Mouse (Mus musculus) midbrain, embryonic 16.5 days (tissue): ENCODE data around the gene Olfr15. TPM values are rescaled to one million over a fixed set of nuclear protein-coding genes. Genes with fewer than 3 reads are reported as not detected.
"Not testable (repeated sequence)": the region's sequence is repeated elsewhere in the genome, so short reads cannot be mapped to it uniquely, and the experiment has no call there.

Source experiments
- ATAC-seq: fragments of 200-750 bp; cut with Nextera tagmentation; 2 replicates; pipeline ENCODE4 v1.8.0; 2017; ENCODE audit warnings: moderate TSS enrichment
- H3K27ac ChIP-seq: fragments of 300-500 bp; sonication (generic); 2 replicates; pipeline ENCODE4 v1.5.1; 2014; ENCODE audit warnings: mild to moderate bottlenecking, low read length, mixed read lengths
- H3K27me3 ChIP-seq: fragments of 300-500 bp; sonication (generic); 2 replicates; pipeline ENCODE4 v1.6.1; 2014; ENCODE audit warnings: low read depth, low read length, mixed read lengths; ENCODE audit not compliant: control insufficient read depth, insufficient read depth
- H3K36me3 ChIP-seq: fragments of 300-500 bp; sonication (generic); 2 replicates; pipeline ENCODE4 v1.6.1; 2014; ENCODE audit warnings: mild to moderate bottlenecking, low read length, moderate library complexity, mixed read lengths; ENCODE audit not compliant: control insufficient read depth, insufficient read depth
- H3K4me1 ChIP-seq: fragments of 300-500 bp; sonication (generic); 2 replicates; pipeline ENCODE4 v1.6.1; 2014; ENCODE audit warnings: mild to moderate bottlenecking, low read length, mixed read lengths; ENCODE audit not compliant: control insufficient read depth, insufficient read depth
- H3K4me2 ChIP-seq: fragments of 300-500 bp; sonication (generic); 2 replicates; pipeline ENCODE4 v1.6.1; 2014; ENCODE audit warnings: mild to moderate bottlenecking, low read length, mixed read lengths
- H3K4me3 ChIP-seq: fragments of 300-500 bp; sonication (generic); 2 replicates; pipeline ENCODE4 v1.5.1; 2014; ENCODE audit warnings: low read depth, mild to moderate bottlenecking, low read length, moderate library complexity, mixed read lengths
- H3K9ac ChIP-seq: fragments of 300-500 bp; sonication (generic); 2 replicates; pipeline ENCODE4 v1.6.1; 2014; ENCODE audit warnings: low read depth, low read length, mixed read lengths
- H3K9me3 ChIP-seq: fragments of 300-500 bp; sonication (generic); replicated peaks from 2 replicates; pipeline ENCODE4 v1.6.1; 2014; ENCODE audit warnings: mild to moderate bottlenecking, low read length, mixed read lengths; ENCODE audit not compliant: control insufficient read depth, poor library complexity, severe bottlenecking
- WGBS: fragments of 180-500 bp; shearing (Covaris S2); extraction: QIAGEN DNeasy Blood & Tissue Kit; methylation state at CpG from one replicate; pipeline ENCODE4 v1.1.7; 2014; 5-methylcytosine and 5-hydroxymethylcytosine counted together
- polyA plus RNA-seq: library from polyadenylated mRNA; unstranded; fragments of >200 nt; fragmentation: Nextera tagmentation; extraction: Ambion mirVana; gene quantifications from 2 replicates; pipeline ENCODE4 v1.2.1, GENCODE M21; 2015

The Olfr15 gene
- polyA plus RNA-seq, result not detected in 2 replicates

DNA sequence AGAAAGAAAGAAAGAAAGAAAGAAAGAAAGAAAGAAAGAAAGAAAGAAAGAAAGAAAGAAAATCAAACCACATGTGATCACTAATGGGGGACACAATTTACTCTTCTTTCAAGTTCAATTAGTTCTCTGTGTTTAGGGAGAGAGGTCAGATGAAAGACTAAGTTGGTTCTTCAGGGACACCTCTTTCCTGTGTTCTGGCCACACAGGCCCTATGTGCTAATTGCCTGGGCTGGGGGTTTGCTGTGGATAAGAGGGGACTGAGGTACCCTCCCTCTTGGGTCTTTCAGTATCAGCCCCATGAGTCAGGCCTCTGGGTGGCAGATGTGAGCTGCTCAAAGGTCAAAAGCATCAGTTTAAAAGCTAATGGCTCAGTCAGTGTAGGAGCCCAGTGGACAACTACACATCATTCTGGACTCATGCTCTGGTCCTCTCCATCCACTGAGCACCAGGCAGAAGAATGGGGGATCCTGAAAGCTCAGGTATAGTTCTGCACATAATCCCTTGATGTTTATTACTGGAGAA lies at the start of gene Olfr15:
Olfr15 (plus strand) TSS at position 291 of the 522 bp plus-strand sequence.
- Histone ChIP-seq H3K36me3 (no peaks in the 10 kb centered on the region), H3K4me3 (no peak within 1 kb of the TSS), H3K27ac (no peak within 1 kb of the TSS), H3K4me1 (no peaks in the 10 kb centered on the region), H3K27me3 (no peaks in the 10 kb centered on the region), H3K9me3 (no peaks in the 10 kb centered on the region; the same call in 1 of the 2 replicates), H3K4me2 (no peak within 1 kb of the TSS), H3K9ac (no peak within 1 kb of the TSS)
- no peak for ATAC-seq

DNA sequence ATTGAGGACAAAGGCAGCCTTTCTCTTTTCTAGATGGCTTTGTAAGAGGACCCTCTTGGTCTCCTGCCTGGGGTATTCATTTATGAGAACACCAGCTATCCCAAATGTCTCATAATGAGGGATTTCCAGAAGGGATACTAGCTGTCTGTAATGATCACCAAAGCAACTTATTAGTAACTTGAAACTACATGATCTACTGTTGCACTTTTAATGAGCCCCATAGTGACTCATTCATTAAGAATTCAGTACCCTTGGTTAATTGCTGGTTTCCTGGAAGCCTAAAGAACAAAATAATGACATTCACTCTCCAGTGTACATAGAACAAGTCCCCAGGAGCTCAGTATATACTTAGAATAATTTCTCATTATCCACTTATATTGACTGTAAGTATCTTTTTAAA lies 49.4 kb upstream of the Olfr15 start:
- H3K27ac ChIP-seq, result no peak overlapping the region
- ATAC-seq, result no peak
- H3K27me3 ChIP-seq, result no peaks in the 10 kb centered on the region
- H3K9ac ChIP-seq, result no peak overlapping the region
- H3K4me1 ChIP-seq, result no peaks in the 10 kb centered on the region
- H3K9me3 ChIP-seq, result no peaks in the 10 kb centered on the region
- no peak overlapping the region for H3K4me2 ChIP-seq
- H3K36me3 ChIP-seq, result no peaks in the 10 kb centered on the region
- H3K4me3 ChIP-seq, result no peak overlapping the region

DNA sequence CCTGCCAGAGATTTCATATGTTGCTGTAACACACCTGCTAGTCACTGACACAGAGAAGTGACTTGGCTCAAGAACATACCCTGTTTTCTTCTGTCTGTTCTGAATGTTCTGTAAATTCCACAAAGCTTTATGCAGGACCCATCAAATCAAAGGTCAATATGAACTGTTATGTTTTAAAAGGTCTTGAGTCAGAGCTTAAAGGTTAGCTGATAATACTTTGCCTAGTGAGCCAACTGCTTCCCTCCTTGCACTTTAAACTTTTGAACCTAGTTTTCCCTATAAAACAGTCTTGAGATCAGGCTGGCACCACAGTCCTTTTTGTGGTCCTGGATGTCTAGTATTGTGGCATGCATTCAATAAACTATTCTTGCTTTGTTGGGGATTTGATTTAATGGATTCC lies 42.3 kb upstream of the Olfr15 start:
- no peak overlapping the region for H3K4me2 ChIP-seq
- no peak overlapping the region for H3K27ac ChIP-seq
- H3K27me3 ChIP-seq, result no peaks in the 10 kb centered on the region
- no peak overlapping the region for H3K9ac ChIP-seq
- H3K9me3 ChIP-seq, result no peaks in the 10 kb centered on the region
- no peaks in the 10 kb centered on the region for H3K4me1 ChIP-seq
- no peak for ATAC-seq
- no peak overlapping the region for H3K4me3 ChIP-seq
- no peaks in the 10 kb centered on the region for H3K36me3 ChIP-seq

DNA sequence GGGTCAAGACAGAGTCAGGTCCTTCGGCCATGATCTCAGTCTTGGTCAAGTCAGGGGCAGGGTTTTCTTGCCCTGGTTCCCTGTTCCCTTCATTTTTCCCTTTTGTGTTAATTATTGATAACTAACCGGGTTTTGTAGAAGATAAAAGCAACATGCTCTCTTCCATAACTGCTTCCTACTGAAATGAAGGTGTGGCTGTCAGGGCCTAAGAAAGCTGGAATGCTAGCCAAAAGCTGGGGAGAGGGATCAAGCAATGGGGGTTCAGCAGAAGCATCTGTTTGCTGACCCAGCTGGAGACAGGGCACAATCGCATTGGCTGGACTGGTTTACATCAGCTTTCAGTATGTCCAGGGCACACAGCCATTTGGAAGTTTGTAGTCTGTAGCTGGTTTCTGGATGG lies 22.5 kb upstream of the Olfr15 start:
- Histone ChIP-seq H3K4me3 (no peak overlapping the region), H3K27me3 (no peaks in the 10 kb centered on the region), H3K9ac (no peak overlapping the region), H3K9me3 (no peaks in the 10 kb centered on the region), H3K4me1 (no peaks in the 10 kb centered on the region), H3K4me2 (no peak overlapping the region), H3K36me3 (no peaks in the 10 kb centered on the region), H3K27ac (no peak overlapping the region)
- no peak for ATAC-seq
- 87% methylated on average over 3 of the region's 3 CpGs for WGBS

DNA sequence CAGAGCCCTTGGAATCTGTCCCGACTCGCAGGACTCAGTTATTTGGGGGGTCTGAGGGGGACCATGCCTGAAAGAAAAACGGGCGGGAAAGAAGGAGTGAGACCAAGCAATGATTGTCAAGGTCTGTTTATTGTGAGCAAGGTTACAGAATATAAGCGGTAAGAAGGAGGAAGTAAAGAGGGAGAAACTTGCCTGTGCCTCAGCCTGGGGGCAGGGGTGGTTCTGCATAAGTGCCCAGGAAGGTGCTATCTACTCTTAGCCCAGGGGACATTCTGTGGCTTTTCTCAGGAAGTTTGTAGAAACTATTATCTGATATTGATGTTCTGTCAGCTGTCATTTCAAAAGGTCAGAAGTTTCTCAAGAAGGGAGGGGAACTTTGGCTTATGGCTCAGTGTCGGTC lies 16.0 kb upstream of the Olfr15 start:
- not testable (repeated sequence) for H3K4me3 ChIP-seq, H3K27me3 ChIP-seq, H3K4me2 ChIP-seq, H3K9ac ChIP-seq, H3K36me3 ChIP-seq, H3K9me3 ChIP-seq, ATAC-seq, H3K4me1 ChIP-seq, H3K27ac ChIP-seq
- 82% methylated on average over 6 of the region's 6 CpGs for WGBS

DNA sequence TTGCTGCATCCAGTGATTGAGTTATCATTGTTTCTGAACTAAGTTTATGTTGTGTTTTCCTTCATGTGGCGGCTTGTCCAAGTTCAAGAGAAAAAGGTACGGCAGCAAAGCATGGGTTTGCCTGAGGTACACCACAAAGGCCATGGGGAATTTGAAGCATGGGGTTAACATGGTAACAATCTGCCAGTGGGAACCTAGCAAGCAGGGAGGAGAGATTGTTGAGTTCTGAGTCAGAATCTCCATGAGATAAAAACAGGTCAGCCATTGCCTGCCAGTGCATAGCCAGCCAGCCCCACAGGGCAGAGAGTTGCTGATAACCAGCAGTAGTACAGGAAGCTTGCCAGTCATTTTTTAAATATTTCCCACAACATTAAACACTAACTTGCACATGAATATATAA lies 10.5 kb upstream of the Olfr15 start:
- Histone ChIP-seq H3K9me3 (no peaks in the 10 kb centered on the region), H3K4me1 (no peaks in the 10 kb centered on the region), H3K9ac (no peak overlapping the region), H3K36me3 (no peaks in the 10 kb centered on the region), H3K4me2 (no peak overlapping the region), H3K27ac (no peak overlapping the region), H3K27me3 (no peaks in the 10 kb centered on the region), H3K4me3 (no peak overlapping the region)
- WGBS, result 95% methylated on average over 2 of the region's 2 CpGs
- no peak for ATAC-seq

DNA sequence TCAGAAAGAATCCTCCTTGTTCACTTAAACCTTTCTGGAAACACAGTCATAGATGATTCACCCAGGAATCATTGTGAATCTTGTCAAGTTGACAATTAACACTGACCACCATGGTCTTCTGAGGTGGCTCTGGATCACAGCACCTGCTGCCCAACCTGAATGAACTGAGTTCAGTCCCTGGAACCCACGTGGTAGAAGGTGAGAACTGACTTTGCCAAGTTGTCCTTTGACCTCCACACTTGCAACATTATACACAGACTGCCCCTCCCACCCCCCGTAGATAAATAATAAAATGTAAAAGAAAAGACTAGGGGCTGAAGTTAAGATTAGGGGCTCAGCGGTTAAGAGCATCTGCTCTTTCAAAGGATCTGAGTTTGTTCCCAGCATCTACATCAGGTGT lies 2.7 kb upstream of the Olfr15 start:
- whole genome bisulfite sequencing, result 56% methylated on average over 3 of the region's 3 CpGs

DNA sequence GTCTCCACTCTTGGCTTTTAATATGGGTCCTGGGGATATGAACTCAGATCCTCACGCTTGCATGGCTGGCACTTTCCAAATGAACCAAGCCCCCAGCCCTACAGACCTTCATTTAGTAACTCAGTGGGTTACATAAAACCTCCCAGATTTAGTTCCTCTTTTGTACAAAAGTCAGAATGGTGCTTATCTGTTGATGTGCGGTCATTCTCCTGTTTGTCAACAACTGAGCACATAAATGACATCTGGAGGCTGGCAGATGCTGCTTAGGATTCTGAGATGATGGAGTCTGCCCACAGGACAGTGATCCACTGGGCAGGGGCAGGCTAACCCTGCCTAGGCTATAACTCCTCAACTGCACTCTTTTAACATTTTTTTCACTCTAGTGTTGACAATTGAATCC lies 951 bp upstream of the Olfr15 start:
- Histone ChIP-seq H3K4me3 (no peak overlapping the region), H3K9ac (no peak overlapping the region), H3K9me3 (no peaks in the 10 kb centered on the region; the same call in 1 of the 2 replicates), H3K27ac (no peak overlapping the region), H3K4me2 (no peak overlapping the region), H3K36me3 (no peaks in the 10 kb centered on the region), H3K4me1 (no peaks in the 10 kb centered on the region), H3K27me3 (no peaks in the 10 kb centered on the region)
- WGBS, result 94% methylated on average over 2 of the region's 2 CpGs
- ATAC-seq, result no peak

More for the DNA sequence above, 2.7 kb upstream of the Olfr15 start:
- Histone ChIP-seq H3K9ac (no peak overlapping the region), H3K36me3 (no peaks in the 10 kb centered on the region), H3K27ac (no peak overlapping the region), H3K4me2 (no peak overlapping the region), H3K27me3 (no peaks in the 10 kb centered on the region), H3K9me3 (no peaks in the 10 kb centered on the region; the same call in 1 of the 2 replicates), H3K4me1 (no peaks in the 10 kb centered on the region), H3K4me3 (no peak overlapping the region)
- ATAC-seq, result no peak

DNA sequence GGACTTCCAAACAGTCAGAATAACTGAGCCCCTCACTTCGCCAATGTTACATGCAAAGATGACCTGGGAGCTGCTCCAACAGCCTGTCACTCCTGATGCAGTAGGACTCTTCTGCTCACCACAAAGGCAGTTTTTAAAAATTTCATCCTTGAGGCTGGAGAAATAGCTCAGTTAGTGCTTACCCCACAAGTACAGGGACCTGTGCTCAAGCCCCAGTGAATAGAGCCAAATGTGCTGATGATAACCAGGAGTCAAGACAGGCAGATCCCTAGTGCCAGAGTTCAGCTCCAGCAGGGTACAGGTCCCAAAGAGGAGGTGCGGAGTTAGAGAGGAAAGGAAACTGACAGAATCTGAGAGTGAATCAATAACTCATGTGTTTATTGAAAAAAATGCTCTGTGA lies 4.8 kb downstream of the Olfr15 start:
- Histone ChIP-seq H3K27ac (no peak overlapping the region), H3K36me3 (no peaks in the 10 kb centered on the region), H3K4me3 (no peak overlapping the region), H3K4me2 (no peak overlapping the region), H3K9ac (no peak overlapping the region), H3K9me3 (no peaks in the 10 kb centered on the region), H3K4me1 (no peaks in the 10 kb centered on the region), H3K27me3 (no peaks in the 10 kb centered on the region; the same call in 1 of the 2 replicates)
- ATAC-seq, result no peak
- 80% methylated on average over 2 of the region's 2 CpGs for WGBS
